Mouse (Mus musculus) kidney, postnatal 25 days (tissue): Measurements from ENCODE around the gene Kmt2a.

Source experiments
- DNase-seq, 2 experiments: peaks; one replicate each; pipeline ENCODE4 v3.0.0; 2021; ENCODE audit warnings: mixed read lengths in 2 of 2

Gene Kmt2a

GRCm38 (mm10) chr9:44879694-44880271 lies 1.3 kb downstream of the Kmt2a start:
- no peak for DNase-seq

- no peak for DNase-seq
These were observed 2.2 kb downstream of the Kmt2a start for GRCm38 (mm10) chr9:44878776-44879500.

GRCm38 (mm10) chr9:44877686-44878085 lies 3.4 kb downstream of the Kmt2a start:
- DNase-seq, result no peak

- peak; percentile 37 to 63 for DNase-seq
These were observed 5.6 kb downstream of the Kmt2a start for GRCm38 (mm10) chr9:44875476-44875875.

GRCm38 (mm10) chr9:44874198-44874597 lies 6.9 kb downstream of the Kmt2a start:
- DNase-seq, result no peak

GRCm38 (mm10) chr9:44873665-44874064 lies 7.4 kb downstream of the Kmt2a start:
- no peak for DNase-seq

- no peak for DNase-seq
These were observed 12.6 kb downstream of the Kmt2a start for GRCm38 (mm10) chr9:44868336-44869094.

- no peak for DNase-seq
These were observed 13.4 kb downstream of the Kmt2a start for GRCm38 (mm10) chr9:44867664-44868063.

- DNase-seq, result peak in 1 of 2 experiments; percentile 21
These were observed 14.4 kb downstream of the Kmt2a start for GRCm38 (mm10) chr9:44866501-44867240.

- no peak for DNase-seq
These were observed 20.0 kb downstream of the Kmt2a start for GRCm38 (mm10) chr9:44861121-44861520.

- no peak for DNase-seq
These were observed 22.4 kb downstream of the Kmt2a start for GRCm38 (mm10) chr9:44858657-44859056.

- DNase-seq, result no peak
These were observed 23.6 kb downstream of the Kmt2a start for GRCm38 (mm10) chr9:44857405-44857992.

- DNase-seq, result no peak
These were observed 25.9 kb downstream of the Kmt2a start for GRCm38 (mm10) chr9:44855153-44855552.

GRCm38 (mm10) chr9:44847446-44847845 lies 33.6 kb downstream of the Kmt2a start:
- DNase-seq, result peak in 1 of 2 experiments; percentile 11

GRCm38 (mm10) chr9:44841241-44841640 lies 39.9 kb downstream of the Kmt2a start:
- DNase-seq, result peak in 1 of 2 experiments; percentile 54

- DNase-seq, result peak; percentile 73 to 75
These were observed 44.7 kb downstream of the Kmt2a start for GRCm38 (mm10) chr9:44836439-44836838.

GRCm38 (mm10) chr9:44832356-44832755 lies 48.7 kb downstream of the Kmt2a start:
- DNase-seq, result peak; percentile 68 to 77

- no peak for DNase-seq
These were observed 50.6 kb downstream of the Kmt2a start for GRCm38 (mm10) chr9:44830506-44830905.

GRCm38 (mm10) chr9:44828944-44829343 lies 52.2 kb downstream of the Kmt2a start:
- no peak for DNase-seq

GRCm38 (mm10) chr9:44826660-44827059 lies 54.4 kb downstream of the Kmt2a start:
- no peak for DNase-seq

GRCm38 (mm10) chr9:44819920-44820827 lies 60.9 kb downstream of the Kmt2a start:
- no peak for DNase-seq
